Mouse (Mus musculus) liver, adult 2 months (tissue): Measurements from ENCODE around the gene Cfap74. TPM values are rescaled to one million over a fixed set of nuclear protein-coding genes. Genes with fewer than 3 reads are reported as not detected.
"Not testable (repeated sequence)": the region's sequence is repeated elsewhere in the genome, so short reads cannot be mapped to it uniquely, and the experiment has no call there.

Source experiments
- DNase-seq: peaks from one replicate; pipeline ENCODE4 v3.0.0-alpha.2; 2011; ENCODE audit warnings: low read depth, low spot score; ENCODE audit errors: extremely low read depth
- H3K27ac ChIP-seq: fragments of 200-500 bp; replicated peaks from 2 replicates; pipeline ENCODE4 v1.5.1; 2012; ENCODE audit warnings: low read depth, mild to moderate bottlenecking, control low read depth, inconsistent platforms, low read length; ENCODE audit not compliant: insufficient read depth
- H3K27me3 ChIP-seq: fragments of 200-500 bp; 2 replicates; pipeline ENCODE4 v1.6.1; 2012; ENCODE audit warnings: mild to moderate bottlenecking, moderate library complexity, low read length, inconsistent platforms; ENCODE audit not compliant: control insufficient read depth, insufficient read depth
- H3K36me3 ChIP-seq: fragments of 200-500 bp; 2 replicates; pipeline ENCODE4 v1.6.1; 2012; ENCODE audit warnings: low read length, inconsistent platforms; ENCODE audit not compliant: control insufficient read depth, insufficient read depth
- H3K4me1 ChIP-seq: fragments of 200-500 bp; 2 replicates; pipeline ENCODE4 v1.6.1; 2011; ENCODE audit warnings: low read length; ENCODE audit not compliant: control insufficient read depth, insufficient read depth
- H3K4me3 ChIP-seq: fragments of 200-500 bp; 2 replicates; pipeline ENCODE4 v1.5.1; 2011; ENCODE audit warnings: low read depth, mild to moderate bottlenecking, control low read depth, low read length, moderate library complexity; ENCODE audit not compliant: insufficient read depth
- H3K79me2 ChIP-seq: fragments of 200-500 bp; 2 replicates; pipeline ENCODE4 v1.6.1; 2012; ENCODE audit warnings: inconsistent platforms, mild to moderate bottlenecking, low read length, moderate library complexity; ENCODE audit not compliant: control insufficient read depth, insufficient read depth
- H3K9ac ChIP-seq: fragments of 200-500 bp; 2 replicates; pipeline ENCODE4 v1.6.1; 2012; ENCODE audit warnings: low read depth, mild to moderate bottlenecking, control low read depth, inconsistent platforms, low read length
- CTCF ChIP-seq: fragments of 200-500 bp; IDR thresholded peaks from 2 replicates; pipeline ENCODE4 v1.5.1; 2011; ENCODE audit warnings: low read depth, low read length, control low read depth
- POLR2A ChIP-seq: fragments of 200-500 bp; IDR thresholded peaks from 2 replicates; pipeline ENCODE4 v1.6.1; 2011; ENCODE audit warnings: low read length, control low read depth; ENCODE audit not compliant: insufficient read depth; ENCODE audit errors: extremely low read depth
- WGBS: fragments of 180-500 bp; shearing (Covaris S2); methylation state at CpG from one replicate; pipeline ENCODE4 v1.1.7; 2018; 5-methylcytosine and 5-hydroxymethylcytosine counted together
- polyA plus RNA-seq: library from polyadenylated mRNA; depleted of rRNA; stranded (reverse); fragments of >200 nt; gene quantifications from 2 replicates; pipeline ENCODE4 v1.2.3, GENCODE M21; 2012
- total RNA-seq: library from RNA; depleted of rRNA; stranded (reverse); fragments of >200 nt; gene quantifications from 2 replicates; pipeline ENCODE4 v1.2.3, GENCODE M21; 2014

Cfap74 gene
- total and polyA plus RNA-seq, 2 experiments, result 0.06 to 0.09 TPM

GRCm38 (mm10) chr4:155413641-155414335 lies 4.8 kb downstream of the Cfap74 start:
- no peak for DNase-seq
- peaks cover 5% of the 10 kb centered on the region for H3K27me3 ChIP-seq
- WGBS, result 90% methylated on average over 11 of the region's 11 CpGs
- no peaks in the 10 kb centered on the region for H3K36me3 ChIP-seq
- no peak overlapping the region for H3K9ac ChIP-seq
- TF ChIP-seq POLR2A (no peak), CTCF (no peak)
- no peak overlapping the region for H3K27ac ChIP-seq
- no peaks in the 10 kb centered on the region for H3K4me1 ChIP-seq
- H3K79me2 ChIP-seq, result no peaks in the 10 kb centered on the region
- no peak overlapping the region for H3K4me3 ChIP-seq

- H3K36me3 ChIP-seq, result no peaks in the 10 kb centered on the region
- TF ChIP-seq POLR2A (no peak), CTCF (no peak)
- no peaks in the 10 kb centered on the region for H3K4me1 ChIP-seq
- H3K9ac ChIP-seq, result no peak overlapping the region
- no peak overlapping the region for H3K27ac ChIP-seq
- no peaks in the 10 kb centered on the region for H3K27me3 ChIP-seq
- no peak overlapping the region for H3K4me3 ChIP-seq
- H3K79me2 ChIP-seq, result no peaks in the 10 kb centered on the region
- no peak for DNase-seq
- WGBS, result 65% methylated on average over 9 of the region's 9 CpGs
Observed at GRCm38 (mm10) chr4:155414656-155415235, 5.8 kb downstream of the Cfap74 start.

- Histone ChIP-seq H3K9ac (no peak overlapping the region), H3K4me1 (no peaks in the 10 kb centered on the region), H3K27ac (no peak overlapping the region), H3K4me3 (no peak overlapping the region), H3K79me2 (no peaks in the 10 kb centered on the region), H3K36me3 (no peaks in the 10 kb centered on the region), H3K27me3 (no peaks in the 10 kb centered on the region)
- WGBS, result 86% methylated on average over 3 of the region's 3 CpGs
- TF ChIP-seq CTCF (no peak), POLR2A (no peak)
- no peak for DNase-seq
Observed at GRCm38 (mm10) chr4:155420137-155420536, 11.1 kb downstream of the Cfap74 start.

GRCm38 (mm10) chr4:155421412-155422370 lies 12.7 kb downstream of the Cfap74 start:
- DNase-seq, result peak; percentile 7
- H3K27me3 ChIP-seq, H3K9ac ChIP-seq, H3K4me1 ChIP-seq, H3K36me3 ChIP-seq, H3K4me3 ChIP-seq, H3K79me2 ChIP-seq: not testable (repeated sequence)
- 0 out of 2 replicates have a peak overlapping the region, but pooled peaks have one; percentile 7 for H3K27ac ChIP-seq
- WGBS, result 73% methylated on average over 23 of the region's 30 CpGs

- Histone ChIP-seq H3K36me3 (no peaks in the 10 kb centered on the region), H3K27me3 (no peaks in the 10 kb centered on the region), H3K4me1 (no peaks in the 10 kb centered on the region), H3K27ac (no peak overlapping the region), H3K9ac (no peak overlapping the region), H3K4me3 (no peak overlapping the region), H3K79me2 (no peaks in the 10 kb centered on the region)
- TF ChIP-seq POLR2A (no peak), CTCF (no peak)
- no peak for DNase-seq
- WGBS, result 83% methylated on average over 5 of the region's 5 CpGs
Observed at GRCm38 (mm10) chr4:155423988-155424387, 15.0 kb downstream of the Cfap74 start.
